Mouse (Mus musculus): ENCODE results near the gene Arpc3.
"Not testable (repeated sequence)": the region's sequence is repeated elsewhere in the genome, so short reads cannot be mapped to it uniquely, and the experiment has no call there.

Arpc3 gene

DNA sequence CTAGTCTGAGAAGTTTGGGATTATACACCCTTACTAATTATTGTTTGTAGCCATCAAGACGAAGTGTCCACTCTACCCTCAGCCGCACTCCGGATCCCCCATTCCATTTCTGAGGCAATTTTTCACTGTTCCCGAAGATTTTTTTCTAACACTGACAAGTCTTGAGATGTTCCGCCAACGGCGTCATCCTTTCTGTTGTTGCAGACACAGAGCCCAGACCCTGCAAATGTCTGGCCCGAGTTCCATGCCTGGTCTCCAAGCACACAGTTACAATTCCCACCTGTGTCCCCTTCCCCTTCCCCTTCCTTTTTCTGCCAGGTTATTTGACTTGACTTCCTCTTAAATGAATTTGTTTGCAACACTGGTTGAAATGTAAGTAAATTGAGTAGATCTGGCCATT is 8.2 kb downstream of the Arpc3 start:
- DNase-seq (ENCODE audit: low spot score): no peak

DNA sequence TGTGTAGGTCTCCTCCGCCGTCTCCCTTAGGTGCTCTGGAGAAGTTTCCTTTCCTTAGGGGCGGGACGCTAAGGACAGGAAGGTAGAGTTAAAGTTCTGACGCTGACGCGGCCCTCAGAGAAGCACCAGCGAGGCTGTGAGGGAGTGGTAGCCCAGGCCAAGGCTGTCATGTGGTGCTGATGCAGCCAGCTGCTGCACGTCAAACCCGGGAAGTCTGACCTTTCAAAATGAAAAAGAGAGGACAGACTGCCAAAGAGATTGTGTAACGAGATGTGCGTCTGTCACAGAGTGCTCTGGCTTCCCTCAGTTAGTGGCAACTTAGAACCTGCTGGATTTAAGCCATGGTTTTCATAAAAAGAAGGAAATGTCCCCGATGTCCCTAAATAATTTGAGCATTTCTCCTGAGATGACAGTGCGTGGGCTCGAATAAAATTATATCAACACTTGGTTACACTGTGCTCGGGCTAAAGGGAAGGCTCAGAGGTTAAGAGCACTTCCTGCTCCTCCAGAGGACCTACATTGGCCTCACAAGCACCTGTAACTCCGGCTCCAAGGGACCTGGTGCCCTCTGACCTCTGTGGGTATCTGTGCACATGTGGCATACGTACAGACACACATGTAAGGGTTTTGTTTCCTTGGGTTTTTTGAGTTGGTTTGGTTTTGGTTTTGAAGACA is 9.1 kb downstream of the Arpc3 start:
- no peak for DNase-seq (ENCODE audit: low spot score)

DNA sequence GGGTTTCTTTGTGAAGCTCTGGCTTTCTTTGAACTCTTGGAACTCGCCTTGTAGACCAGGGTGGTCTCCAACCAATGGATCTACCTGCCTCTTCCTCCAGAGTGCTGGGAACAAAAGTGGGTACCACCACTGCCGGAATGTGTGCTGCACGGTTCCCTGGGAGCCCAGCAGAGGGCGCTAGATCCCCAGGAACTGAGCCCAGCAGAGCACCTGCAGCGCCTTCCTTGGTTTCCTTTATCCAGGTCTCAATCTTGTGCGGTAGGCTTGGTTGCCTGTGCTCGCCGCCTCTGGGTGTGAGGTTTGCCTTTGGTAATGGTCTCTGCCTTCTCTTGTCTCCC is 9.6 kb downstream of the Arpc3 start:
- DNase-seq (ENCODE audit: low spot score): peak; percentile 44

DNA sequence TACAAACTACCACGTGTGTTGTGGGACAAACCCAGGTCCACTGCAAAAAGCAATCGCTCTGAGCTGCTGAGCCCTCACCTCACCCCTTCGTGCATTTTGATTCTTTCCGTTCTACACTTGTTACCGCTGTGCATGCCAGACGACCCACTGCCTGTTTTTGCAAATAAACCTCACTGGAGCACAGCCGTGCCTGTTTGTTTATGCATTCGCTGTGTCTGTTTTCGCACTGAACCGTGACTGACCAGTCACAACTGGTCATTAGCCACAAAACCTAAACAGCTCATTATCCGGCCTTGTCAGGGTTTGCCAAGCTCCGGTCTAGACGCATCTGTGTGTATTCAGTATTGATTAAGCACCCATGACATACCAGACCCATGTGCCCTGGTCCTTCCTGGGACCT is 10.5 kb downstream of the Arpc3 start:
- DNase-seq (ENCODE audit: low spot score): no peak

DNA sequence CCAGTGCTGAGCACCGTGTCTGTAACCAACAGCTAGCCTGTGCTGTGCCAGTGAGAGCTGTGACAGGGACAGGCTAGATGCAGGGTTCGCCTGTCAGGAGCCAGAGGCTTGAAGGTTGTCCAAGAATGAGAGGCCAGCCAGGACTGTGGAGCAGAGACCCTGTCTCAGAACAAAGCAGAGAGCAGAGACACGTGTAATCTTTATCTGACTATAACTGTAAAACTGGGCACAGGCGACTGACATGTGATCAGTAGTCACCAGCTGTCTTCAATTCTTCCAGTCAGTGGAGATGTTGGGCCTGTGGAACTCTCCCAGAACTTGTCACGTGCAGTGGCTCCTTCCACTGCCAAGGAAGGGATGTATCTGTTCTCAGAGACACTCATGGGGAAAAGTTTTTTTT is 11.1 kb downstream of the Arpc3 start:
- DNase-seq (ENCODE audit: low spot score): no peak

DNA sequence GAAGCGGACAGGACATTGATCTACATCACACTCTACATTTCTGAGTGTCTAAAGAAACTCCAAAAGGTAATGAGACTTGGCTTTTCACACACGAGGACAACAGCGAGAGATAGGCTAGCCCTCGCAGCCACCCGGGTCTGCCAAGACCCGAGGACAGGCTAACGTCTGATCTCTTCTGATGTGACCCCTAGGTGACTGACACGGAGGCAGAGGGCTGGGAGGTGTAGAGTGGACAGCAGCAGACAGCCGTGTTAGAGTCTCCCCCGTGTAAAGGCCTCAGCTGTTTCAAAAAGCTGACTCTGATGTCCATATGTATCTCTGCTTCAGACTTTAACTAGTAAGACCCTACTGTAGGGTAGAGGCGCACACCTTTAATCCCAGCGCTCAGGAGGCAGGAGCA is 11.7 kb downstream of the Arpc3 start:
- DNase-seq (ENCODE audit: low spot score): no peak

DNA sequence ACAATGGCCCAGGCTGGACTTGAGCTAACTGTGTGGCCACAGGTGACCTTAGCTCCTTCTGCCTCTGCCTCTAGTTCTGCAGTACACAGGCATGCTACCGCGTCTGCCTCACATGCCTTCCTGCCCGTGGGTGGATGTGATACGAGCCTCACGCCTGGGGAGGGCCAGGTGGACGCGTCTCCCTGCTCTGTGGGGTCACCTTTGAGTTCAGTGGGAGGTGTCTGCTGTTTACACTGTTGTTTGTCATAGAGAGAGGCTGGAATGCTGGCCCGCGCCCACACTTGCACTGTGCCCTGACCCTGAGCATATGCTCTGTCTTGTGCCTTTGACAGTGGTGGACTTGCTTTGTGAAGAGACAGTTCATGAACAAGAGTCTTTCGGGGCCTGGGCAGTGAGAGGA is 13.9 kb downstream of the Arpc3 start:
- no peak for DNase-seq (ENCODE audit: low spot score)

DNA sequence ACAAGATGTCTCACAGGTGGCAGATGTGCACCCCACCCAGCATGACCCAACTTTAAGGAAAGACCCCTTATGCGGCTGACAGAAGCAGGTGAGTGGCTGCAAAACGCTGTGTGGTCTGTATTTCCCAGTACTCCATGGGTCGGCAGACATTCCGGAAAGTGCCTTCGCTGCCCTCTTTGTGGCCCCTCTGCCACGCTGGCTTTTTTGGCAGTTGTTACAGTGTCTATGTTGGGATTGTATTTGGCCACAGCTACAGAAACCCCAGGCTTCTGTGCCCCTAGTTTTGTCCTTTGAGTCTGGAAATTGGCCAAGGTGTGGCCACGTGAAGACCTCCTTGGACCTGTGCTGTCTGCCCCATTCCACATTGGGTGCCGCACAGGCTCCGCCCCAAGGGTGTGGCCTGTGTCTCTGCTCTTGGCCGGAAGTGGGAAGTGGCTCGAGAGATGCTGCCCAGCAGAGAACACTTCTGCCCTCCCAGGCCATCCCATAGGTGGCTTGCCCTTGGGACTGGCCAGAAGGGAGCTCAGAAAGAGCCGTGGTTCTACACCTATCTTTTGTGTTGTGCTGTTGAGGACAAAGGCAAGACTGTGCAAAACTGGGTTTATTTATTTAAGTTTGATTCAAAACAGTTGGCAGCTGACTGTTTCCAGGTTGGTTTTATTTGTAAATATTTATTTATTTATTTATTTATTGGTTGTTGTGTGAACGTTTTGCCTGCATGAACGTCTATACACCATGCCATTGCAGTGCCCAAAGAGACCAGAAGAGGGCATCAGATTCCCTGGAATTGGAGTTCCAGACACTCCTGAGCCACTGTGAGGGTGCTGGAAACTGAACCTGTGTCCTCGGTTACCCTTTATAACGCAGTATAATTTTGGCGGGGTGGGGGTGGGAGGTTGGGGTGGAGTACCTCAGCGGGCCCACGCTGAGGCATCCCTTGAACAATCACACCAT is 18.3 kb downstream of the Arpc3 start:
- no peak for DNase-seq (ENCODE audit: low spot score)

DNA sequence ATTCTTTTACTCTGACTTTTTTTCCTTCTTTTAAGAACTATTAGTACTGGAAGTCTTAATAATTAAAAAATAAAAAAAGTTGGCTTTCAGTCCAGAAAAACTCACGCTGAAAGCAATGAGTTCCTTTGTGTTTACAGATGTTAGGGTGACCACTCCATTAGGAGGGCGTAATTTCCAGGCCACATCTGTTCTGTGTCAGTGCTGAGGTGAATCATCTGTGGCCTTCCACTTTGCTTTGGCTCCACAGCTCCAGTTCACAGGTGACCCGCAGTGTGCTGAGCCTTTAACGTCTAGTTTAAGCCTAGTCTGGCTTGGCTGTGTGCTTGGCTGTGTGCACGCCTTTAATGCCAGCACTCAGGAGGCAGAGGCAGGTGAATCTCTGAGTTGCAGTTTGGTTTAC is 20.2 kb downstream of the Arpc3 start:
- DNase-seq (ENCODE audit: low spot score): no peak

DNA sequence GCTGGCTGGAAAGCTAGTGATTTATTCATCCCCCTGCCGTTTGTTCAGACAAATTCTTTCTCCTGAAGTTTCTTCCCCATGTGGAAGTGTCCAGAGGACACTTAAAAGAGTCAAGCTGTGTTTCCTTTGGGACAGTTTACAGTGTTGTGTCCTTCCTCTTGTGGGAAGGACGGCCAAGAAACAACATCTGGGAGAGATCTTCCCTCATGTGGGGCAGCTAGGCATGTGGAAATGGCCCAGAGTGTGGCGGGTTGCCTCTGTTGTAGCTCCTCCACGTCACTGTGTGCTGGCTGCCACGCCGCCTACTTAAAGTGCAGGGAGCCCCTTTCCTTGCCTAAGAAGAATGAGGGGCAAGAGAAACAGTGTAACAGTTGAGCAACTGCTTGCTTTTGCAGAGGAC is 21.1 kb downstream of the Arpc3 start:
- no peak for DNase-seq (ENCODE audit: low spot score)

DNA sequence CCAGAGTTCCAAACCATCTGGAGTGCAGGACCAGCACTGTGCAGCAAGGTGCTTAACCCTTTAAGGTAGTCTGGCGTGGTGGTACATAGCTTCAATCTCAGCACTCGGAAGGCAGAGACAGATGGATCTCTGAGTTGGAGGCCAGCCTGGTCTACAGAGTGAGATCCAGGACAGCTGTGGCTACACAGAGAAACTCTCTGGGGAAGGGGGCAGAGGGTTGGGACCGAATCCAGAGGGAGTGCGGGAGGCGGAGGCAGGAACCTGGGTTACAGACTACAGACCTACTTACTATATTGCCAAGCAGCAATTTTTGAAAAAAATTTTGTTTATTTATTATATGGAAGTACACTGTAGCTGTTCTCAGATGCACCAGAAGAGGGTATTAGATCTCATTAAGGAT is 22.7 kb downstream of the Arpc3 start:
- DNase-seq (ENCODE audit: low spot score): no peak

DNA sequence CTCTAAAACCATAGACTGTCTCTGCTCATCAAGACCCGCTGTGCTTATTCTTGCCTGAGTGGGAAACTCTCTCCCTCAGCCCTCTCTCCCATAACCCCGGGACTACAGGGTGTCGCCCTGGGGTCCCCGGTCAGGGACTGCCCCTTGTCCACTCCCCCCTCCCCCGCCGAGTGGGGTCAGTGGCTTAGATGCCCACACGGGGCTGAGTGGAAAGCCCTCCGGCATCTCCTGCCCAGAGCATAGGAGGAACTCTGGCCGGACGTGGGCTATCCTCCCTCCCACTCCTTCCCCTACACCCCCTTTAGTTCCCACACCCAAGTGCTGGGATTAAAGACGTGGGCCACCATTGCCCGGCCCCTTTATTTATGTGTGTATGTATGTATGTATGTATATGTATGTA is 23.8 kb downstream of the Arpc3 start:
- no peak for DNase-seq (ENCODE audit: low spot score)

DNA sequence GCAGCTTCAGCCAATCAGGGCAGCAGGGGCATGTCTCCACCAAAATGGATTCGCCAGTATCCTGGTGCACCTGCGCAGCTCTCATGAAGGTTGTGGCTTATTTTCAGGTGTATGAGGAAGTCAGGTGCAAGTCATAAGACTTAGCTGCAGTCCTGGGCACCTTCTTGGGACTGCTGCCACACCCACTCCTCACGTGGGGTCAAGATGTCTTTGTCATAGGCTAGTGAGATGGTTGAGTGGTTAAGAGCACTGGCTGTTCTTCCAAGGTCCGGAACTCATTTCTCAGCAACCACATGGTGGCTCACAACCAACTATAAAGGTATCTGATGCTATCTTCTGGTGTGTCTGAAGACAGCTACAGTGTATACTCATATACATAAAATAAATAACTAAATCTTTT is 29.0 kb downstream of the Arpc3 start:
- not testable (repeated sequence) for DNase-seq (ENCODE audit: low spot score)

DNA sequence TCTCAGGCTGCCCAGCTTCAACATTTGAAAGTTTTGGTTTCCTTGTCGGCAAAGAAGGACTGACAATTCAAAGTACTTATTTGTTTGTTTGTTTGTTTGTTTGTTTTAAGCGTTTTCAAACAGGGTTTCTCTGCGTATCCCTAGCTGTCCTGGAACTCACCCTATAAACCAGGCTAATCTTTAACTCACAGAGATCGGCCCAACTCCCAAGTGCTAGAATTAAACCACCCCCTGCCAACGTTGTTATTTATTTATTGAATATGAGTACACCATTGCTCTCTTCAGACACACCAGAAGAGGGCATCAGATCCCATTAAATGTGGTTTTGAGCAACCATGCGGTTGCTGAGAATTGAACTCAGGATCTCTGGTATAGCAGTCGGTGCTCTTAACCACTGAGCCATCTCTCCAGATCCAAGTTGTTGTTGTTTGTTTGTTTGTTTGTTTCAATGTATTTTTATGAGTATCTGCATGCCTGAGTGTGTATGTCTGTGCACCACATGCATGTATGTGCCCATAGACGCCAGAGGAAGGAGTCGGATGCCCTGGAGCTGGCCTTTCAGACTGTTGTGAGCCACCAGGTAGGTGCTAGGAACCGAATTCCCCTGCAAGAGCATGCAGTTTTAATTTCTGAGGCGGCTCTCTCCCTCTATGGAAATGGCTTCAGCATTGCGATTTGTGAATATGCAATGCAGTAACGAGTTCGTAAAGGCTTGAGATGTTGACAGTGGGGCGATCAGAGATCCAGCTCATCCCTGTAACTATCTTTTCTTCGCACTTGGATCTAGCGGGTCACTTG is 29.8 kb downstream of the Arpc3 start, which contains the start of gene Anapc7:
Gene Anapc7 (plus strand): TSS at position 423 of the 798 bp plus-strand sequence.
- no peak for DNase-seq (ENCODE audit: low spot score)

DNA sequence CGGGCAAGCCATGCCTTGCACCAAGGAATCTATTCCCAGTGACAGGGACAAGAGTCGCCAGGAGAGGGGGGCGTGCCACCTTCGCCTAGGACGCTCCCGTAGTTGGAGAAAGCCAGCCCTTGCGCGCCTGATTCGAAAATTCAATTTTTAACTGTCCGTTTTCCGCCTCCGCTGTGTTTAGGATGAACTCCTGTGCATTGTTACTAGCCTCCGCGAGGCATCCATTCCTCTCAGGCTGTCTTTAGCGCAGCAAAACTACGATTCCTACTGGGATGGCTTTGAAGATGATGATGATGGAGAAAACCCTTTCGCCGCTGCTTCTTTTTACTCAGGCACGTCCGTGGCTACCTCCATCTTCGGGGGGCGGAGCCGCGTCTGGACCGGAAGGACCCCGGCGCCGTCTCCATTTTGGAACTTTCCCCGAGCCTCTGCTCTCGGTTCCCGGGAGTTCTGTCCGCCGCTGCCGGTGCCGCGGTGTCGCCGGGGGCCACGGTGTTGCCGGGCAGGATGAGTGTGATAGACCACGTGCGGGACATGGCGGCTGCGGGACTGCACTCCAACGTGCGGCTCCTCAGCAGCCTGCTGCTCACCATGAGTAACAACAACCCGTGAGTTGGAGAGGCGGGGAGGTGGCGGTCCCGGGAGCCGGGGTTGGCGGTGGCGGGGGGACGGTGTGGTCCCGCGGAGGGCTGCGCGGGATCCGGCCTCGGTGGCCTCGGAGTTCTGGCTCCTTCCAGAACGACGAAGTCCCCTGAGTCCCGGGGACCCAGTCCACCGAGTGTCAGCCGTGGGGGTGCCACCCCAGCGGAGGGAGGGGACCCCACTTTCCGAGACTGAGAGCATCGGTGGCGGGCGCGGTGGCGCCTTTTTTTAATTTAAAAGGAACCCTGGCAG is 30.6 kb downstream of the Arpc3 start:
- peak; percentile 50 for DNase-seq (ENCODE audit: low spot score)

DNA sequence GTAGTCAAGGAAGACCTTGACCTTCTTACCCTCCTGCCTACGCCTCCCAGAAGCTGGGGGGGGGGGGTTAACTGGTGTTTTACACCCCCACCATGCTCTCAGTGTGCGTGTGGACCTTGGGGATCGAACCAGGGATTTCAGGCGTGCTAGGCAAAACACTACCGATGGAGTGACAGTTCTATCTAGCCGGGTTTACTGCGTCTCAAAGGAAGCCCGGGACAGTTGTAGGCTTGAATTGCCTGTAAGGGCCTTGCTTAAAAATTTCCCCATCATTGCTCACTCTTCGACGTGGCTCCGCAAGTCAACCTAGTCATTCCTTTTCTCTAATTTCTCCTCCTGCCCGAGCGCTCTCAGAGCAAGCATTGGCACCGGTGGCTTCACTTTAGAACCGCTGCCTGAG is 31.4 kb downstream of the Arpc3 start:
- DNase-seq (ENCODE audit: low spot score): no peak

DNA sequence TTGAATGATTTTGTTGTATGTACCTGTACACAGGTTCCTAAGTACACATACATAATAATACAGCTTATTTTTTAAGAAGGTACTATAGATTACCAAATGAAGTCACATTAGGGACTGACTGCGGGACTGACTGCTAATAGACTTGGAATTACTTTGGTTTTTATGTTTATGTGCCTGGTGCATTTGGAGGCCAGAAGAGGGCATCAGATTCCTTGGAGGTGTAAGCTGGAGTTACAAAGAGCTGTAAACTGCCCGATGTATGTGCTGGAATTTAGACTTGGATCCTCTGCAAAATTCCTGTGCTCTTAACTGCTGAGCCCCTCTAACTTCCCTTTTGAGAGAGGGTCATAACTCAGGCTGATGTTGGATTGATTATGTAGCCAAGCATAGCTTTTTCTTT is 33.9 kb downstream of the Arpc3 start:
- no peak for DNase-seq (ENCODE audit: low spot score)

DNA sequence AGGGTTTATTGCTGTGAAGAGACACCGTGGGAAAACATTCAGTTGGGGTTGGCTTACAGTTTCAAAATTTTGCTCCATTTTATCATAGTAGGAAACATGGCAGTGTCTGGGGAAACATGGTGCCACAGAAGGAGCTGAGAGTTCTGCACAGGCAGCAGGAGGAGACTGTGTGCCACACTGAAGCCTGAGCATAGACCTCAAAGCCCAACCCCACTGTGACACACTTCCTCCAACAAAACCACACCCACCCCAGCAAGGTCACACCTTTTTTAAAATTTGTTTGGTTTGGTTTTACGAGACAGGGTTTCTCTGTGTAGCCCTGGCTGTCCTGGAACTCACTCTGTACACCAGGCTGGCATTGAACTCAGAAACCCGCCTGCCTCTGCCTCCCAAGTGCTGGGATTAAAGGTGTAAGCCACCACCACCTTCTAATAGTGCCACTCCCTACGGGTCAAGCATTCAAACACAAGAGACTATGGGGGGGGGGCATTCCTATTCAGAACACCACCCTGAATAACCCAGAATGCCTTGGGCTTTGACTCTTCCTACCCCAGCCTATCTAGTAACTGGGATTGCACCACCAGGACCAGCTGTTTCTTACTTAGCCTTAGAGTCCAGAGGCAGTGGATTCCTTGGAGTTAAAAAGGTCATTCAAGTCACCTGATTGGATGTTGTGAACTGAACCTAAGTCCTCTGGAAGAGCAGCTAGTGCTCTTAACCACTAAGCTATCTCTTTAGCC is 38.5 kb downstream of the Arpc3 start:
- DNase-seq (ENCODE audit: low spot score): no peak

DNA sequence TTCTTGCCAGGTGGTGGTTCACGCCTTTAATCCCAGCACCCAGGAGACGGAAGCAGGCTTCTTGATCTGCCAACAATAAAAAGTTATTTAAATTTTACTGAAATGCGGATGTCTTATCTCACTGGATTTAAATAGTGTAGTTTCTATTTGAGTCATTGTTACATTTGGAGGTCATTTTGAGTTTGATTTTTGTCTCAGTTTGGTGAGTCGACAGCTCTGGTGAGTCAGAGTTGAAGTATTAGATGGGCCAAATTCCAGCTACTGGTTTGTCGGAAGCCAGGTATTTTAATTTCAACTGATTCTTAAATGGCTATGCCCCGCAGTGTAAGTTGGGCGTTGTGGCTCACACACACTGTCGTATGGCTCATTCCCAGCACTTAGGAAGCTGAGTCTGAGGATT is 39.5 kb downstream of the Arpc3 start:
- no peak for DNase-seq (ENCODE audit: low spot score)

DNA sequence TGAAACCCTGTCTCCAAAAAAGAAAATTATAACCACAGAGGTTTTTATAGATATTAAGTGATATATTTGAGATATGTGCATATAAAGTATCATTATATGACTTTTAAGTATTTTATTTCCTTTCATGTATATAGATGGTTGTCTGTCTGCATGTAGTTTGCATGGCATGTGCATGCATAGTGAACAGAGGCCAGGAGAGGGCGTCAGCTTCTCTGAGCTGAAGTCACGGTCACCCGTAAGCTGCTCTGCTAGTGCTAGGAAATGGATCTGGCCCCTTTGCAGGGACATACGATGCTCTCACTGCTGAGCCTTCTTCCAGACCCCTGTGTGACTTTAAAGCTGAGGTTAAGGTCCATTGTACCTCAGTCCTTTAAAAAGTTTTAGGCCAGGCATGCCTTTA is 42.9 kb downstream of the Arpc3 start:
- DNase-seq (ENCODE audit: low spot score): no peak

Measured in urinary bladder, postnatal 10 days (tissue).